Mouse (Mus musculus) gastrocnemius, postnatal 36 days (tissue): ENCODE measurements around the gene Map6. TPM values are rescaled to one million over a fixed set of nuclear protein-coding genes. Genes with fewer than 3 reads are reported as not detected.

Experiments used
- DNase-seq, 2 experiments: peaks; one replicate each; pipeline ENCODE4 v3.0.0; 2022
- intact Hi-C: fragments of 180-260 bp; cut with DNase I; formaldehyde crosslinking; loops from one replicate; pipeline ENCODE4 v1.15.1; 2025
- total RNA-seq, 2 experiments: library from RNA; stranded (reverse); gene quantifications; 2 replicates each; pipeline ENCODE4 v1.2.3; 2021

Map6 gene
- total RNA-seq, 2 experiments from 2014 or later, result 3.1 to 3.4 TPM

DNA sequence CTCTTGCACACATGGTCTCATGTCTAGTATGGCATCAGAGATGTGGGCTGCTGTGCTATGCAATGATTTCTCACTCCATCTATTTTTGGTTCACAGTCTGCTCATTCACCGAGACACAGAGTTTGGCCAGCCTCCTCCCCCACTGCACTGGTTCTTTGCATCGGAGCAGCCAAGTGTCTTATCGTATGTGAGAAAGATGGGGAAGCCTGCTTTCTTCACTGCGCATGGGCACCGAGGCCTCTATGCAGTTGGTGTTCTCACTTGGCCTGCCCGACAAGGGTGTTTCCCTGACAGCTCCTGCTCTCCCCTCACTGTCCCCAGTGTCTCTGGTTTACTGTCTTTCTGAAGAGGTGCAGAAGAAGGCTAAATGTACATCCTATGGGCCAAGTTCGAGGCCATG lies 12.2 kb upstream of the Map6 start:
- DNase-seq, result no peak
- intact Hi-C loops, result no loop called here

GRCm38 (mm10) chr7:99261900-99262299 lies 5.3 kb upstream of the Map6 start:
- intact Hi-C loops, result no loop called here
- no peak for DNase-seq

GRCm38 (mm10) chr7:99263509-99263908 lies 3.7 kb upstream of the Map6 start:
- DNase-seq, result no peak
- intact Hi-C loops, result no loop called here

DNA sequence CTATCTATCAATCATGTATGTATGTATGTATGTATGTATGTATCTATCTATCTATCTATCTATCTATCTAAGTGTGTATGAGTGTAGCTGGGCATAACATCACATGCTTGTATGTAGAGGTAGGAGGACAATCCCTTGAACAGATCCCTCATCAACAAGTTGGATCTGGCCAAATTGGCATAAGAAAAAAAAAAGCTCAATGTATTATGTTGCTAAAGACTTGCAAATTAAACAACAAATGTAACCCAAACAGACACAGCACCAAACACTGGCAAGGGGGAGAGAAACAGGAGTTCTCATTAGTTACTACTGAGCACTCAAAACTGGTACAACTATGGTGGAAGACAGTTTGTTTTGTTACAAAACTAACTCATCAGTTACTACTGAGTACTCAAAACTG lies 2.6 kb upstream of the Map6 start:
- intact Hi-C loops, result no loop called here
- DNase-seq, result no peak

- peak; percentile 37 to 45 for DNase-seq
- intact Hi-C loops, result no loop called here
These were observed 754 bp downstream of the Map6 start for GRCm38 (mm10) chr7:99267897-99268505.

DNA sequence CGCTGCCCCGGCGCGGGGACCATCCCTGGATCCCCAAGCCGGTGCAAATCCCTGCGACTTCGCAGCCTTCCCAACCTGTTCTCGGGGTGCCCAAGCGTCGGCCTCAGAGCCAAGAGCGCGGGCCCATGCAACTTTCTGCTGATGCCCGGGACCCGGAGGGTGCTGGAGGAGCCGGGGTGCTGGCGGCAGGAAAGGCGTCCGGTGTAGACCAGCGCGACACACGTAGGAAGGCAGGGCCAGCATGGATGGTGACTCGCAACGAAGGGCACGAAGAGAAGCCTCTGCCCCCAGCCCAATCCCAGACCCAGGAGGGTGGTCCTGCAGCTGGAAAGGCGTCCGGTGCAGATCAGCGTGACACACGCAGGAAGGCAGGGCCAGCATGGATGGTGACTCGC lies 1.3 kb downstream of the Map6 start:
- DNase-seq, result no peak
- intact Hi-C loops, result no loop called here

DNA sequence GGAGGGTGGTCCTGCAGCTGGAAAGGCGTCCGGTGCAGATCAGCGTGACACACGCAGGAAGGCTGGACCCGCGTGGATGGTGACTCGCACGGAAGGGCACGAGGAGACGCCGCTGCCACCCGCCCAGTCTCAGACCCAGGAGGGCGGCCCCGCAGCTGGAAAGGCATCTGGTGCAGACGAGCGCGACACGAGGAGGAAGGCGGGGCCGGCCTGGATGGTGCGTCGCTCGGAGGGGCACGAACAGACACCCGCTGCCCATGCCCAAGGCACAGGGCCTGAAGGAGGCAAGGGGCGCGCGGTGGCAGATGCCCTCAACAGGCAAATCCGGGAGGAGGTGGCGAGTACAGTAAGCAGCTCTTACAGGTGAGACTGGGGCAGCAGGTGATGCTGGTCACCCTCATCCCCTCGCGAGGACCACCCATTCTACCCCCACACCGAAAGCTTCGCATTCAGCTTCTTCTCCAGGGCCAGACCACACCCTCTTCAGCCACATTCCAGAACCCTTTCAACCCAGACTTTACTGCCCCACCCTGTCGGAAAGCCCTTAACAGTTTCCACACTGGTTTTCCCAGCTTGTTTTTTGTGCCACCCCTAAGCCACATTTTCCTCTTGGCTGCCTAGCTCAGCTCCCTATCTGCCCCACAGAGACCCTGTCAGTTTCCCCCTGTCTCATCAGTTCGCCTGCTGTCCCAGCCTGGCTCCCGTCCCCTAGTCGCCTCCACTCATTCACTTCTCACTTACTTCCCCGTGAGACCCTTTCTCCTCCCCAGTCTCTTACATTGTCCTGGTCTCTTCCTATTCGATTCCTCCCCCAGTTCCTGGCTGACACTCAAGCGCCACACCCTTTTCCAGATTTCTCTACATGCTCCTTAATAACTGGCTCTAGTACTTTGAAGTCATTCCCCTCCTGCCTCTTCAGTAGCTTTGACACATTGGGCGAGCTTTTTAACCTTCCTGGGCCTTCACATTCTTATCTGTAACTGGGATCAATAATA lies 2.0 kb downstream of the Map6 start:
- intact Hi-C loops, result no loop called here
- peak in 1 of 2 experiments; percentile 11 for DNase-seq

DNA sequence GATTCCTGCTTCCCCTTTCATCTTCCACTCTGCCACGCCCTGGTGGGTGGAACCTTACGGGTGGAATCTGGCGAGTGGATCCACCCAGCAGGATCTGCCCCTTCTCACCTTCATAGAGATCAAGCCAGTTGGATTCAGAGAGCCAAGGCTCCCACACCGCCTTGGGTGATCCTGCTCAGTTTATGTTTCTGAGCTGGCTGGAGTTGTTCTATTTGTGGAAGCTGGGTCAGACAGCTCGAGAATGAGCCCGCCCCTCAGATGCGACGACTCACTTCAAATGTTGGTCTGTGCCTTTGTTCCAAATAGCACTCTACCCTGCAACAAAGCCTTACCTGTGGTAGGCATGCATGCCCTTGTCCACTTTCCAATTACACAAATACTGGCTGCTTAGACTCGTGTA lies 4.4 kb downstream of the Map6 start:
- intact Hi-C loops, result no loop called here
- DNase-seq, result no peak

DNA sequence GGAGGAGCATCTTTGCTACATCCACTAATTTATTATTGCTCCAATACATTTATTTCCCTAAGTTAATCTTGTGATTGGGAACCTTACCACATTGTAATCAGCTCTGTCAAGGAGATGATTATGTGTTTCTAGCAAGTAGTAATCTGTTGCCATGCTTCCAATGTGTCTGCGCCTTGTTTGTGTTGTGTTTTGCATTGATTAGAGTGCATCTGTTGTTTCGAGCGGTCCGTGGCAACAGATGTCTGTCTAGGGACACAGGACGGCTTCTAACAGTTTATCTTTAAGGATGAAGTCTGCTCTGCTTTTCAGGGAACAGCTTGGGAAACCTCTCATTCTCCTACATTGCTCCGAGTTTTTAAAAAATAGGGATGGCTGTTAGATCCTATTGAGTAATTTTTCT lies 7.9 kb downstream of the Map6 start:
- intact Hi-C loops, result no loop called here
- no peak for DNase-seq

GRCm38 (mm10) chr7:99276679-99277078 lies 9.4 kb downstream of the Map6 start:
- intact Hi-C loops, result no loop called here
- DNase-seq, result no peak

GRCm38 (mm10) chr7:99278309-99278708 lies 11.1 kb downstream of the Map6 start:
- no peak for DNase-seq
- intact Hi-C loops, result no loop called here

- intact Hi-C loops, result no loop called here
These were observed 12.3 kb downstream of the Map6 start for GRCm38 (mm10) chr7:99279586-99279985.

DNA sequence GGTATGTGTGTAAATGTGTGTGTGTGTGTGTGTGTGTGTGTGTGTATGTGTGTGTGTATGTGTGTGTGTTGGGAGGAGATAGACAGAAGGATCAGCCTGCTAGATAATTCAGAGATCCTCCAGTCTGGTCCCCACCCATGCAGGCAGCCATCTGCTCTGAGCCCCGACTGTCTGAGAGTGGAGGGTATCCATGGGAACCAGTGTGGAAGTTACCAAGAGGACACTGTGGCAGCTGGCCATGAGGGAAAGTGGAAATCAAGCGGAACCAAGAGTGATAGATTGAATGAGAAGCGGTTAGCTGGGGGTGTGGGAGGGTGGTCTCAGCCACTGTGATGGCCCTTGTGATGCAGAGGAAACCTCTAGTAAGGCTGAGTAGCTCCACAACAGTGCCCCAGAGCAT lies 20.0 kb downstream of the Map6 start:
- DNase-seq, result no peak
- intact Hi-C loops, result no loop called here

More at GRCm38 (mm10) chr7:99279586-99279985, 12.3 kb downstream of the Map6 start:
- no peak for DNase-seq

GRCm38 (mm10) chr7:99290008-99290407 lies 22.8 kb downstream of the Map6 start:
- DNase-seq, result no peak
- intact Hi-C loops, result no loop called here

GRCm38 (mm10) chr7:99290925-99291324 lies 23.7 kb downstream of the Map6 start:
- no peak for DNase-seq
- intact Hi-C loops, result no loop called here

DNA sequence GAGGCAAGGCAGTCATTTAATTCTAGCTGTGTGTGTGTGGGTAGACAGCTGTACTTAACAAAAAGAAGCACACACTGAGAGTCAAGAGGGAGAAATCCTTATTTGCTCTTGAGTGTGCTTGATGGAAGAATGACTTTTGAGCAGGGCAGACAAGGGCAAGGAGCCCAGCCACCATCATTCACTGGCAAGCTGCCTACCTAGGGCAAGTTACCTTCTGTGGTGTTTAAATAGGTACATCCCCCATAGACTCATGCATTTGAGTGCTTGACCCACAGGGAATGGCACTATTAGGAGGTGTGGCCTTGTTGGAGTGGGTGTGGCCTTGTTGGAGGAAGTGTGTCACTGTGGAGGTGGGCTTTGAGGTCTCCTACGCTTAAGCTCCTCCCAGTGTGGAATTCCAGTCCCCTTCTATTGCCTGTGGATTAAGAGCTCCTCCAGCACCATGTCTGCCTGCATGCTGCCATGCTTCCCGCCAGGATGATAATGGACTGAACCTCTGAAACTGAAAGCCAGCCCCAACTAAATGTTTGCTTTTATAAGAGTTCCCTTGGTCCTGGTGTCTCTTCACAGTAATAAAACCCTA lies 27.0 kb downstream of the Map6 start:
- intact Hi-C loops, result no loop called here
- no peak for DNase-seq

GRCm38 (mm10) chr7:99295104-99295503 lies 27.9 kb downstream of the Map6 start:
- DNase-seq, result peak in 1 of 2 experiments; percentile 33
- intact Hi-C loops, result no loop called here

- intact Hi-C loops, result no loop called here
- DNase-seq, result no peak
These were observed 33.5 kb downstream of the Map6 start for GRCm38 (mm10) chr7:99300650-99301175.

GRCm38 (mm10) chr7:99304029-99304428 lies 36.8 kb downstream of the Map6 start:
- intact Hi-C loops, result no loop called here

GRCm38 (mm10) chr7:99304949-99305372 lies 37.7 kb downstream of the Map6 start:
- intact Hi-C loops, result no loop called here
- DNase-seq, result peak; percentile 76 to 84

More at GRCm38 (mm10) chr7:99304029-99304428, 36.8 kb downstream of the Map6 start:
- no peak for DNase-seq

DNA sequence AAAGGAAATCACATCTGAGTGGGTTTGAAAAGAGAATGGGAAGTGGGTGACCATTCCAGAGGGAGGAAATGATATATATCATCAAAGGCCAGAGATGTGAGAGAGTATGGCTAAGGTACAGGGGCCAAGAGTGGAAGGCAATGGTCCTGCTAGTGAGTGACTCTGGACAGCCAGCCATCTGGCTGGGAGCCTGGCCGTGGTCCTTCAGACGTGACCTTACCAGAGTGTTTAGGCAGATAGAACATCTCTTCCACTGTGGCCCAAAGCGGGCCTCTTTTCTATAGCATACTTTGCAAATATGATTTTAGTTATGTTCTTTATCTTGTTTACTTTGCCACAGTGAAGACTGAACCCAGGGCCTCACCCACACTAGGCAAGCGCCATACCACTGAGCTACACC lies 38.4 kb downstream of the Map6 start:
- no peak for DNase-seq
- intact Hi-C loops, result no loop called here
